In the genomic region with DNA sequence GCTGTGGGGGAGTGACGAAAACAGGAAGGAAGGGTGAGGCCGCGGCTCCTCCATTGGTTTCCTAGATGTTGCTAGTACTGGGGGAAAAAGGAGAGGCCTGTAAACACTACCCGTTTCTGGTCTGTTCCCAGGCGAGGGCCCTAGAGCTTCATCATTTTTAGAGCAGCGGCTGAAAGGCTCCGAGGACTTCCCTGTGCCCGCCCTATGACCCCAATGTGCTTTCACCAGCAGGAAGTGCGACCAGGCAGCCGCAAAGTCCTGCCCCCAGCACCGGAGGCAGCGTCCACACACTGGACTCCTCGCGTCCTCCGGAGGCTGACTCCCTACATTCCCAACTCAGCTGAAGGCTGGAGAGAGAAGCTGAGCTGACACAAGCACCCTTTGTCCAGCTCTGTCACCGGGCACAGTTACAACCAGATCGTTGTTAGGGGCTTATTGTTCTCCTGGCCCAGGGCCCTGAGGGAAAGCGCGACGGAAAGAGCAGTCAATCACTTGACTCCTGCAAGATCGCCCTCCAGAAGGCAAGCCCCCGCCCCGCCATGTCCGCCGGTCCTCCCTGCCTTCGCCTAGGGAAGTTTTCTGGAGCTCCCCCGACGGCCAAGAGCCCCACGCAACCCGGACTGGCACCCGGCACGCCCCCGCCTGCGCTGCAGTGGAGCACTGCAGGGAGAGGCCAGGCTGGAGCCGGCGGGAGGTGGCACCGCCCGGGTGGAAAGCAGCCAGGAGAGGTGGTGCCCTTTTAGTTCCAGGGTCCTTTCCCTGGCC, we compare ENCODE assay signal across 7 mouse cellular contexts. TPM values are rescaled to one million over a fixed set of nuclear protein-coding genes. Genes with fewer than 3 reads are reported as not detected.
DNase-seq lines count a peak whose midpoint lies in the region; ATAC-seq lines count a peak whose summit lies in the region.

No protein-coding gene starts in this region.

- H3K9ac ChIP-seq in intestine, embryonic 16.5 days (ENCODE audit: low read depth, low read length): peak overlapping the region; percentile 77
- peak overlapping the region; percentile 95 for H3K9ac ChIP-seq in liver, embryonic 16.5 days (ENCODE audit: low read depth, low read length)

- H3K4me3 ChIP-seq in intestine, embryonic 16.5 days (ENCODE audit: low read length): peak overlapping the region; percentile 64
- H3K4me3 ChIP-seq in liver, embryonic 16.5 days (ENCODE audit: low read depth, low read length): peak overlapping the region; percentile 87

- peak; percentile 56 for DNase-seq in adipocyte (ENCODE audit: low spot score)
- peak; percentile 77 for DNase-seq in gastrocnemius, postnatal 25 days
- DNase-seq in natural killer cell, adult 2 months (ENCODE audit: low spot score in 2 of 2): peak; percentile 57 to 60
- DNase-seq in testis, postnatal 14 days (ENCODE audit: low spot score): peak; percentile 76

- H3K9me3 ChIP-seq in intestine, embryonic 16.5 days (ENCODE audit: control insufficient read depth, low read length): no peaks in the 10 kb centered on the region
- no peaks in the 10 kb centered on the region for H3K9me3 ChIP-seq in liver, embryonic 16.5 days (replicated peaks; ENCODE audit: control insufficient read depth, low read length)

- peak overlapping the region; percentile 92 for H3K27ac ChIP-seq in intestine, embryonic 16.5 days (ENCODE audit: low read length)
- peak overlapping the region; percentile 99 for H3K27ac ChIP-seq in liver, embryonic 16.5 days (ENCODE audit: low read length)

- peak; percentile 17 for ATAC-seq in common myeloid progenitor, adult 5-6 weeks (replicated peaks; ENCODE audit: low read depth, poor library complexity, severe bottlenecking)
- ATAC-seq in intestine, embryonic 16.5 days: peak; percentile 41
- ATAC-seq in liver, embryonic 16.5 days (ENCODE audit: low read depth): peak; percentile 39

- WGBS in intestine, embryonic 16.5 days: 4% methylated on average over 38 of the region's 38 CpGs
- WGBS in liver, embryonic 16.5 days (ENCODE audit: insufficient replicate concordance): under 1% methylated on average over 38 of the region's 38 CpGs

- no peaks in the 10 kb centered on the region for H3K27me3 ChIP-seq in intestine, embryonic 16.5 days (replicated peaks; ENCODE audit: control insufficient read depth, insufficient read depth, low read length)
- no peaks in the 10 kb centered on the region for H3K27me3 ChIP-seq in liver, embryonic 16.5 days (ENCODE audit: control insufficient read depth, insufficient read depth, low read depth, low read length)

- H3K36me3 ChIP-seq in intestine, embryonic 16.5 days (ENCODE audit: control insufficient read depth, insufficient read depth, low read length): peaks cover 3% of the 10 kb centered on the region; the same call in 1 of the 2 replicates
- H3K36me3 ChIP-seq in liver, embryonic 16.5 days (ENCODE audit: control insufficient read depth, insufficient read depth): peaks cover 44% of the 10 kb centered on the region

- H3K4me1 ChIP-seq in intestine, embryonic 16.5 days (ENCODE audit: control insufficient read depth, insufficient read depth, low read length): peaks cover 42% of the 10 kb centered on the region
- peaks cover 41% of the 10 kb centered on the region for H3K4me1 ChIP-seq in liver, embryonic 16.5 days (ENCODE audit: control insufficient read depth, low read depth, low read length)

- peak overlapping the region; percentile 91 for H3K4me2 ChIP-seq in intestine, embryonic 16.5 days (ENCODE audit: low read depth, low read length)
- H3K4me2 ChIP-seq in liver, embryonic 16.5 days (ENCODE audit: low read depth, low read length): peak overlapping the region; percentile 97

RNA-seq across cellular contexts. Expression of a gene that starts 2.3 kb away (rescaled TPM):
- total RNA-seq in common myeloid progenitor, adult 5-6 weeks (2017): 1.6 and 8.4 TPM in 2 replicates
- total RNA-seq in gastrocnemius, postnatal 25 days (2021): 1 to 10 TPM in 1 of 2 experiments, under 1 TPM in 1; 0.56 to 1.6 TPM
- polyA plus RNA-seq in intestine, embryonic 16.5 days (2015; fragmentation: Nextera tagmentation; extraction: Ambion mirVana): 14.5 and 17.4 TPM in 2 replicates
- 16.0 and 16.3 TPM in 2 replicates for polyA plus RNA-seq in liver, embryonic 16.5 days (2015; fragmentation: Nextera tagmentation; extraction: Ambion mirVana)

RNA-seq across cellular contexts. Expression of a gene that starts 2.4 kb away (rescaled TPM):
- total RNA-seq in common myeloid progenitor, adult 5-6 weeks (2017): 11.4 and 40.7 TPM in 2 replicates
- total RNA-seq in gastrocnemius, postnatal 25 days (2021): 1 to 10 TPM; 6.8 to 7.8 TPM
- 37.5 and 39.8 TPM in 2 replicates for polyA plus RNA-seq in intestine, embryonic 16.5 days (2015; fragmentation: Nextera tagmentation; extraction: Ambion mirVana)
- polyA plus RNA-seq in liver, embryonic 16.5 days (2015; fragmentation: Nextera tagmentation; extraction: Ambion mirVana): 45.6 and 46.2 TPM in 2 replicates

RNA-seq across cellular contexts. Expression of a gene that starts 17.8 kb away (rescaled TPM):
- total RNA-seq in common myeloid progenitor, adult 5-6 weeks (2017): 0.69 TPM in 1 of 2 replicates, not detected in the other
- not detected for total RNA-seq in gastrocnemius, postnatal 25 days (2021)
- polyA plus RNA-seq in intestine, embryonic 16.5 days (2015; fragmentation: Nextera tagmentation; extraction: Ambion mirVana): 0.81 and 1.6 TPM in 2 replicates
- polyA plus RNA-seq in liver, embryonic 16.5 days (2015; fragmentation: Nextera tagmentation; extraction: Ambion mirVana): 74.2 and 77.0 TPM in 2 replicates

RNA-seq across cellular contexts. Expression of a gene that starts 29.9 kb away (rescaled TPM):
- 2.5 and 3.1 TPM in 2 replicates for total RNA-seq in common myeloid progenitor, adult 5-6 weeks (2017)
- total RNA-seq in gastrocnemius, postnatal 25 days (2021): 1 to 10 TPM; 1.0 to 1.1 TPM
- polyA plus RNA-seq in intestine, embryonic 16.5 days (2015; fragmentation: Nextera tagmentation; extraction: Ambion mirVana): 0.20 and 0.29 TPM in 2 replicates
- polyA plus RNA-seq in liver, embryonic 16.5 days (2015; fragmentation: Nextera tagmentation; extraction: Ambion mirVana): 0.38 and 0.64 TPM in 2 replicates

RNA-seq across cellular contexts. Expression of a gene that starts 29.9 kb away (rescaled TPM):
- total RNA-seq in common myeloid progenitor, adult 5-6 weeks (2017): 93.0 and 96.3 TPM in 2 replicates
- total RNA-seq in gastrocnemius, postnatal 25 days (2021): 100 to 1,000 TPM; 143 to 146 TPM
- 170 and 173 TPM in 2 replicates for polyA plus RNA-seq in intestine, embryonic 16.5 days (2015; fragmentation: Nextera tagmentation; extraction: Ambion mirVana)
- polyA plus RNA-seq in liver, embryonic 16.5 days (2015; fragmentation: Nextera tagmentation; extraction: Ambion mirVana): 48.6 and 55.5 TPM in 2 replicates

Comparison
In these comparisons a context has a peak if more than half of its experiments do, and no peak if none do; other contexts are left out.
1. Peak in every context shown above with its lines: DNase-seq, ATAC-seq, H3K4me3 ChIP-seq and H3K27ac ChIP-seq.